In genomic region chr2:71690277-71691161, GRCm38 (mm10) we compare ENCODE assay signal across 8 mouse cellular contexts. TPM values are rescaled to one million over a fixed set of nuclear protein-coding genes. Genes with fewer than 3 reads are reported as not detected.
DNase-seq lines count a peak whose midpoint lies in the region; ATAC-seq and TF ChIP-seq lines count a peak whose summit lies in the region.
"Had no signal": no experiment of that assay in that cellular context is flagged by ENCODE, and none has a peak within 500 bp of the region (broad histone marks: within the 10 kb centered on the region; RNA-seq: fewer than 3 reads in every experiment).

No protein-coding gene starts in this region.

- H3K9ac ChIP-seq in ES-E14 (ENCODE audit: insufficient read depth, low read depth, low read length, poor library complexity, severe bottlenecking) = peak overlapping the region; percentile 36; the same call in 1 of the 2 replicates
- H3K9ac ChIP-seq in hindbrain, embryonic 16.5 days (ENCODE audit: low read depth, low read length) = no peak overlapping the region
- H3K9ac ChIP-seq in lung, embryonic 16.5 days (ENCODE audit: low read length) = peak overlapping the region; percentile 21; the same call in 1 of the 2 replicates
- H3K9ac ChIP-seq: liver, embryonic 15.5 days had no signal

- peak overlapping the region; percentile 38 to 44 for H3K4me3 ChIP-seq in ES-E14 (ENCODE audit: insufficient read depth in 1 of 2, low read depth in 1 of 2, low read length in 2 of 2, poor library complexity in 1 of 2, severe bottlenecking in 1 of 2)
- no peak overlapping the region for H3K4me3 ChIP-seq in hindbrain, embryonic 16.5 days (ENCODE audit: low read length)
- no peak overlapping the region for H3K4me3 ChIP-seq in lung, embryonic 16.5 days (ENCODE audit: low read length)
- H3K4me3 ChIP-seq: liver, embryonic 15.5 days had no signal

- H3K4me1 ChIP-seq in ES-E14 (ENCODE audit: control insufficient read depth in 2 of 2, insufficient read depth in 2 of 2, low read length in 2 of 2, poor library complexity in 1 of 2) = peaks cover 0 to 2% of the 10 kb centered on the region in 2 experiments; a peak in 1 of 4 replicates
- H3K4me1 ChIP-seq in hindbrain, embryonic 16.5 days (ENCODE audit: control insufficient read depth, insufficient read depth, low read depth, low read length) = peaks cover 10% of the 10 kb centered on the region
- peaks cover 7% of the 10 kb centered on the region for H3K4me1 ChIP-seq in lung, embryonic 16.5 days (replicated peaks; ENCODE audit: control insufficient read depth, insufficient read depth, low read length)
- H3K4me1 ChIP-seq: liver, embryonic 15.5 days had no signal

- in situ Hi-C loops in ES-E14 (cut with MboI; ENCODE audit: low sequenced_read_pairs in 2 of 2, unreplicated experiment in 2 of 2) = no loop called here

- peak; percentile 75 for ATAC-seq in hindbrain, embryonic 16.5 days
- ATAC-seq in lung, embryonic 16.5 days (ENCODE audit: low read depth) = peak; percentile 93

- H3K27me3 ChIP-seq in hindbrain, embryonic 16.5 days (replicated peaks; ENCODE audit: control insufficient read depth, insufficient read depth, low read length) = no peaks in the 10 kb centered on the region
- no peaks in the 10 kb centered on the region for H3K27me3 ChIP-seq in lung, embryonic 16.5 days (ENCODE audit: control insufficient read depth, insufficient read depth, low read depth, low read length)
- H3K27me3 ChIP-seq: liver, embryonic 15.5 days had no signal

- H3K27ac ChIP-seq in ES-E14 (ENCODE audit: insufficient read depth, low read depth, low read length, poor library complexity, severe bottlenecking) = no peak overlapping the region
- H3K27ac ChIP-seq in hindbrain, embryonic 16.5 days (ENCODE audit: low read depth, low read length) = 0 out of 2 replicates have a peak overlapping the region, but pooled peaks have one; percentile 13
- peak overlapping the region; percentile 62; the same call in 1 of the 2 replicates for H3K27ac ChIP-seq in lung, embryonic 16.5 days (ENCODE audit: low read length)
- H3K27ac ChIP-seq: liver, embryonic 15.5 days had no signal

- no peaks in the 10 kb centered on the region for H3K36me3 ChIP-seq in ES-E14 (ENCODE audit: control insufficient read depth, insufficient read depth, low read length, poor library complexity, severe bottlenecking)
- H3K36me3 ChIP-seq in hindbrain, embryonic 16.5 days (ENCODE audit: control insufficient read depth, insufficient read depth, low read length) = no peaks in the 10 kb centered on the region
- no peaks in the 10 kb centered on the region for H3K36me3 ChIP-seq in lung, embryonic 16.5 days (ENCODE audit: control insufficient read depth, insufficient read depth, low read length)
- H3K36me3 ChIP-seq: liver, embryonic 15.5 days had no signal

- 50% methylated on average over 25 of the region's 27 CpGs for WGBS in hindbrain, embryonic 16.5 days
- WGBS in lung, embryonic 16.5 days = 32% methylated on average over 27 of the region's 27 CpGs

- H3K4me2 ChIP-seq in hindbrain, embryonic 16.5 days (ENCODE audit: low read length) = peak overlapping the region; percentile 26; the same call in 1 of the 2 replicates
- peak overlapping the region; percentile 44 for H3K4me2 ChIP-seq in lung, embryonic 16.5 days (ENCODE audit: low read depth, low read length)
- H3K4me2 ChIP-seq: liver, embryonic 15.5 days had no signal

- no peak for DNase-seq in ES-E14 (ENCODE audit: low read depth, low spot score)
- peak; percentile 33 to 55 for DNase-seq in adrenal gland, adult 18-20 months (ENCODE audit: low spot score in 2 of 2)
- DNase-seq in gastrocnemius, adult 18-20 months (ENCODE audit: low spot score) = peak; percentile 20
- no peak for DNase-seq in frontal cortex, postnatal 25 days (ENCODE audit: low spot score in 2 of 2)
- no peak for DNase-seq in thymus, postnatal 36 days

- no peaks in the 10 kb centered on the region for H3K9me3 ChIP-seq in ES-E14 (ENCODE audit: control insufficient read depth, insufficient read depth, low read depth, low read length)
- no peaks in the 10 kb centered on the region for H3K9me3 ChIP-seq in hindbrain, embryonic 16.5 days (ENCODE audit: control insufficient read depth, low read length)
- no peaks in the 10 kb centered on the region for H3K9me3 ChIP-seq in lung, embryonic 16.5 days (ENCODE audit: control insufficient read depth, low read length)
- H3K9me3 ChIP-seq: liver, embryonic 15.5 days had no signal

TF ChIP-seq in ES-E14, 5 proteins besides CTCF, POLR2A, EP300 and RAD21:
- no peak for TF ChIP-seq MAFK (IDR thresholded peaks at IDR 0.05; ENCODE audit: insufficient read depth, low read depth, low read length)
- TF ChIP-seq ZC3H11A (IDR thresholded peaks at IDR 0.05; ENCODE audit: borderline replicate concordance, low read depth, low read length) = no peak
- TF ChIP-seq ZNF384 (IDR thresholded peaks at IDR 0.05; ENCODE audit: low read depth, low read length) = no peak
- TF ChIP-seq CHD2 (IDR thresholded peaks at IDR 0.05; ENCODE audit: low read depth, low read length) = no peak
- TF ChIP-seq HCFC1 (IDR thresholded peaks at IDR 0.05; ENCODE audit: borderline replicate concordance, insufficient read depth, low read length) = no peak

RNA-seq across cellular contexts. Expression of gene Itga6, which starts 54.9 kb away (rescaled TPM):
- total RNA-seq in ES-E14 (2012; rRNA removed) = 169 and 217 TPM in 2 replicates
- 100 to 1,000 TPM; 104 to 133 TPM for total RNA-seq in adrenal gland, adult 18-20 months (2021)
- total RNA-seq in gastrocnemius, adult 18-20 months (2021) = 10 to 100 TPM; 14.2 to 18.3 TPM
- 21.1 and 25.5 TPM in 2 replicates for polyA plus RNA-seq in hindbrain, embryonic 16.5 days (2015; fragmentation: Nextera tagmentation; extraction: Ambion mirVana)
- 62.9 and 79.0 TPM in 2 replicates for polyA plus RNA-seq in lung, embryonic 16.5 days (2015; fragmentation: Nextera tagmentation; extraction: Ambion mirVana)

Comparison
In these comparisons a context has a peak if more than half of its experiments do, and no peak if none do; other contexts are left out.
1. DNase-seq: peak in adrenal gland, adult 18-20 months (2 of 2) and gastrocnemius, adult 18-20 months (single experiment); none in ES-E14 (single experiment), frontal cortex, postnatal 25 days (0 of 2) and thymus, postnatal 36 days (0 of 2).
2. H3K4me3 ChIP-seq: peak in ES-E14 (2 of 2); none in hindbrain, embryonic 16.5 days (single experiment) and lung, embryonic 16.5 days (single experiment).